Mouse (Mus musculus) forebrain, embryonic 13.5 days (tissue): Measurements from ENCODE around the gene Rnd3. TPM values are rescaled to one million over a fixed set of nuclear protein-coding genes. Genes with fewer than 3 reads are reported as not detected.

ENCODE experiments used
- ATAC-seq: fragments of 200-750 bp; cut with Nextera tagmentation; 2 replicates; pipeline ENCODE4 v1.8.0; 2017
- H3K27ac ChIP-seq: fragments of 300-500 bp; sonication (generic); 2 replicates; pipeline ENCODE4 v1.5.1; 2015; ENCODE audit warnings: inconsistent platforms, mild to moderate bottlenecking, moderate library complexity
- H3K27me3 ChIP-seq: fragments of 300-500 bp; sonication (generic); 2 replicates; pipeline ENCODE4 v1.6.1; 2015; ENCODE audit warnings: mild to moderate bottlenecking, inconsistent platforms
- H3K36me3 ChIP-seq: fragments of 300-500 bp; sonication (generic); 2 replicates; pipeline ENCODE4 v1.6.1; 2015; ENCODE audit warnings: mild to moderate bottlenecking, inconsistent platforms; ENCODE audit not compliant: poor library complexity, severe bottlenecking
- H3K4me1 ChIP-seq: fragments of 300-500 bp; sonication (generic); 2 replicates; pipeline ENCODE4 v1.6.1; 2015; ENCODE audit warnings: inconsistent platforms
- H3K4me2 ChIP-seq: fragments of 300-500 bp; sonication (generic); 2 replicates; pipeline ENCODE4 v1.6.1; 2015; ENCODE audit warnings: inconsistent platforms, mild to moderate bottlenecking, moderate library complexity
- H3K4me3 ChIP-seq: fragments of 300-500 bp; sonication (generic); 2 replicates; pipeline ENCODE4 v1.5.1; 2015; ENCODE audit warnings: mild to moderate bottlenecking, inconsistent platforms
- H3K9ac ChIP-seq: fragments of 300-500 bp; sonication (generic); 2 replicates; pipeline ENCODE4 v1.6.1; 2015; ENCODE audit warnings: mild to moderate bottlenecking, inconsistent platforms
- H3K9me3 ChIP-seq: fragments of 300-500 bp; sonication (generic); replicated peaks from 2 replicates; pipeline ENCODE4 v1.6.1; 2016; ENCODE audit warnings: inconsistent platforms
- WGBS: fragments of 180-500 bp; shearing (Covaris S2); methylation state at CpG from one replicate; pipeline ENCODE4 v1.1.7; 2015; 5-methylcytosine and 5-hydroxymethylcytosine counted together
- polyA plus RNA-seq: library from polyadenylated mRNA; unstranded; fragments of >200 nt; fragmentation: Nextera tagmentation; extraction: Ambion mirVana; gene quantifications from 2 replicates; pipeline ENCODE4 v1.2.1, GENCODE M21; 2015

The Rnd3 gene
- polyA plus RNA-seq, 1 experiment from 2014 or later, result 199 TPM

GRCm38 (mm10) chr2:51146871-51147317 lies 2.0 kb downstream of the Rnd3 start:
- no peaks in the 10 kb centered on the region for H3K9me3 ChIP-seq
- peak overlapping the region; percentile 99 for H3K9ac ChIP-seq
- WGBS, result 0% methylated on average over 18 of the region's 18 CpGs

GRCm38 (mm10) chr2:51145838-51146470 lies 3.0 kb downstream of the Rnd3 start:
- H3K27me3 ChIP-seq, result no peaks in the 10 kb centered on the region
- H3K36me3 ChIP-seq, result peaks cover 14% of the 10 kb centered on the region
- H3K27ac ChIP-seq, result peak overlapping the region; percentile 94
- peak overlapping the region; percentile 99 for H3K9ac ChIP-seq
- 5% methylated on average over 7 of the region's 7 CpGs for WGBS
- peak overlapping the region; percentile 72 for H3K4me2 ChIP-seq
- peak overlapping the region; percentile 99 for H3K4me3 ChIP-seq
- ATAC-seq, result peak; percentile 13; the same call in 1 of the 2 replicates
- H3K4me1 ChIP-seq, result peaks cover 47% of the 10 kb centered on the region
- H3K9me3 ChIP-seq, result no peaks in the 10 kb centered on the region

More at GRCm38 (mm10) chr2:51146871-51147317, 2.0 kb downstream of the Rnd3 start:
- Histone ChIP-seq H3K4me1 (peaks cover 38% of the 10 kb centered on the region), H3K27me3 (no peaks in the 10 kb centered on the region), H3K4me2 (peak overlapping the region; percentile 72), H3K27ac (peak overlapping the region; percentile 94), H3K36me3 (peaks cover 14% of the 10 kb centered on the region), H3K4me3 (peak overlapping the region; percentile 99)
- peak; percentile 70 for ATAC-seq

DNA sequence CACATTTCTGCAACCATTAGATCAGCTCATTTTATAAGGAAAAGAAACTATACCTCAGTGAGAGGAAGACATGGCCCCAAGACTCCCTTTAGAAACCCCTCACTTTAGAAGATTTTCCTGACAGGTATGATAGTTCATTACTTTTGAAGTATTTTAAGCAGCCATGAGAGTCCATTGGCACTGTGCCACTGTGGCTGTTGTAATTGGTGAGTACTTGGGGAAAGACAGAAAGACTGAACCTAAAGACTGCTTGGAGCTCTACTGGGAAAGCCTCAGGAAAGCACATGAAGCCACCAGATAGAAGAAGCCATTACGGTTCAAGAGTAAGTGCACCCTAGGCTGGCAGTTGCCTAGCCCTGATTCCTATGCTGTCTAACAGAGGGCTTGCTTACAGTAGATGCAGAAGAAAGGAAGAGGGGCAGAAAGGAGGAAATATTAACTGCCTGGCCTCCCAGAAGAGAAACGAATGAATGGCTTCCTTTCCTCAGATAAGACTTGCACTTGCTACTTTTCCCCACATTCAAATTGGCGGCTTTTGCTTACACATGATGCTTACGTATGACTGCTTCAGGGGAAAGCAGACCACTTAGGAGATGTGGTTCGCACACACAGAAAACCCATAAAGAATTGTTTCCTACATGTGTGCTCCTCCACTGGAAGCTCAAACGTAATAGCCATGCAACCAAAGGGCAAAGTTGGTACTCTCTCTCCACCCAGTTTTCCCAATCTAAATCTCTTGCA lies 4.4 kb downstream of the Rnd3 start:
- no peaks in the 10 kb centered on the region for H3K27me3 ChIP-seq
- 33% methylated on average over 6 of the region's 6 CpGs for WGBS
- H3K27ac ChIP-seq, result no peak overlapping the region
- peak overlapping the region; percentile 66 for H3K9ac ChIP-seq
- H3K4me1 ChIP-seq, result peaks cover 61% of the 10 kb centered on the region
- H3K9me3 ChIP-seq, result no peaks in the 10 kb centered on the region
- H3K4me3 ChIP-seq, result peak overlapping the region; percentile 99
- peaks cover 14% of the 10 kb centered on the region for H3K36me3 ChIP-seq
- ATAC-seq, result no peak
- H3K4me2 ChIP-seq, result peak overlapping the region; percentile 72

DNA sequence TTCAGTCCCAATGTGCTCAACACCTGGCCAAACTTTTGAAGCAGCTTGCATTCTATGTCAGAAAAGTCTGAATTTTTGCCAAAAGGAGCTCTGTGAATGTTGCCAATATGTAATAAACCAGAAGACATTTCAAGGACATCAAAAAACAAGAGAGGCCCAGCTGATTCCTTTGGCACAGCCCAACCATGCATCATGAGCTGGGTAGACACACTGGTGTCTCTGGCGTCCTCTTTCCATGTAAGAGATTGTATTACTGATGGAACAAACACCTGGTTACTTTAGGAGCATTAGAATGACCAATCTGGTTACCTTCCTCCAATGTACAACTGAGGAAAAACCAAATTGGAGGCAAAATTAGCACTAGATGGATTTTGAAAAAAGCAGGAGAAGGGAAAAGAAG lies 6.5 kb downstream of the Rnd3 start:
- Histone ChIP-seq H3K4me2 (peak overlapping the region; percentile 62), H3K27ac (no peak overlapping the region), H3K36me3 (peaks cover 25% of the 10 kb centered on the region), H3K9me3 (no peaks in the 10 kb centered on the region), H3K4me1 (peaks cover 79% of the 10 kb centered on the region), H3K27me3 (no peaks in the 10 kb centered on the region), H3K9ac (peak overlapping the region; percentile 21; the same call in 1 of the 2 replicates), H3K4me3 (peak overlapping the region; percentile 10; the same call in 1 of the 2 replicates)
- WGBS, result 28% methylated on average over 1 of the region's 1 CpGs
- no peak for ATAC-seq

- peak overlapping the region; percentile 62 for H3K4me2 ChIP-seq
- H3K4me1 ChIP-seq, result peaks cover 85% of the 10 kb centered on the region
- peaks cover 36% of the 10 kb centered on the region for H3K36me3 ChIP-seq
- peak overlapping the region; percentile 65 for H3K27ac ChIP-seq
- H3K4me3 ChIP-seq, result peak overlapping the region; percentile 34
- 49% methylated on average over 3 of the region's 3 CpGs for WGBS
- peak overlapping the region; percentile 61 for H3K9ac ChIP-seq
- no peaks in the 10 kb centered on the region for H3K27me3 ChIP-seq
- no peak for ATAC-seq
- no peaks in the 10 kb centered on the region for H3K9me3 ChIP-seq
These were observed 7.6 kb downstream of the Rnd3 start for GRCm38 (mm10) chr2:51141345-51141744.

GRCm38 (mm10) chr2:51140486-51140885 lies 8.4 kb downstream of the Rnd3 start:
- H3K27ac ChIP-seq, result peak overlapping the region; percentile 65
- 0% methylated on average over 8 of the region's 8 CpGs for WGBS
- peaks cover 44% of the 10 kb centered on the region for H3K36me3 ChIP-seq
- H3K27me3 ChIP-seq, result no peaks in the 10 kb centered on the region
- H3K4me2 ChIP-seq, result peak overlapping the region; percentile 62
- H3K4me1 ChIP-seq, result peaks cover 82% of the 10 kb centered on the region
- H3K9ac ChIP-seq, result peak overlapping the region; percentile 61
- peak overlapping the region; percentile 34 for H3K4me3 ChIP-seq
- H3K9me3 ChIP-seq, result no peaks in the 10 kb centered on the region
- ATAC-seq, result peak; percentile 66

DNA sequence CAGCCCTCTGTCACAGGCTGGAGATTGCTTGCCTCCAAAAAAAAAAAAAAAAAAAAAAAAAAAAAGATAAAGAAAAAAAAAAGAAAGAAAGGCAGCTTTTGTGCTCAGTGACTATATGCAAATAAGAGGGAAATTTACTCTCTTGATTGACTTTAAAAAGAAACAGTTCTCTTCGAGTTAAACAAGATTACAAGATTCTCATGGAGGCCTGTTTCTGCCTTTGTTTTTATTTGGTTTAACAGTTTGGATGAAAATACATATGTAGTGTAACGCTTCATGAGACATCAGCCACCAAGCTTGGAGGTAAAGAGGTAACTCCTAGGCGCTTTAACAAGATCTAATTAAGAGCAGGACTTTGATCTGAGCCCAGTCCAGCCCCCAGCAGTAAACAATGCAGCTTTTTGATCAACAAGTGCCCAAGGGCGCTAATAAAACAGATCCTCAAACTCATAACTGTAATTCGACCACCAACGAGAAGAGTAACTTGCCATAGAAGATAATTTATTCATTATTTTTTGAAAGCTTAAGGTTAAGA lies 8.9 kb downstream of the Rnd3 start:
- Histone ChIP-seq H3K4me1 (peaks cover 78% of the 10 kb centered on the region), H3K9me3 (no peaks in the 10 kb centered on the region), H3K27ac (peak overlapping the region; percentile 76), H3K36me3 (peaks cover 48% of the 10 kb centered on the region), H3K4me3 (peak overlapping the region; percentile 34), H3K4me2 (peak overlapping the region; percentile 62), H3K9ac (0 out of 2 replicates have a peak overlapping the region, but pooled peaks have one; percentile 39), H3K27me3 (no peaks in the 10 kb centered on the region)
- ATAC-seq, result no peak
- WGBS, result 2% methylated on average over 6 of the region's 6 CpGs

DNA sequence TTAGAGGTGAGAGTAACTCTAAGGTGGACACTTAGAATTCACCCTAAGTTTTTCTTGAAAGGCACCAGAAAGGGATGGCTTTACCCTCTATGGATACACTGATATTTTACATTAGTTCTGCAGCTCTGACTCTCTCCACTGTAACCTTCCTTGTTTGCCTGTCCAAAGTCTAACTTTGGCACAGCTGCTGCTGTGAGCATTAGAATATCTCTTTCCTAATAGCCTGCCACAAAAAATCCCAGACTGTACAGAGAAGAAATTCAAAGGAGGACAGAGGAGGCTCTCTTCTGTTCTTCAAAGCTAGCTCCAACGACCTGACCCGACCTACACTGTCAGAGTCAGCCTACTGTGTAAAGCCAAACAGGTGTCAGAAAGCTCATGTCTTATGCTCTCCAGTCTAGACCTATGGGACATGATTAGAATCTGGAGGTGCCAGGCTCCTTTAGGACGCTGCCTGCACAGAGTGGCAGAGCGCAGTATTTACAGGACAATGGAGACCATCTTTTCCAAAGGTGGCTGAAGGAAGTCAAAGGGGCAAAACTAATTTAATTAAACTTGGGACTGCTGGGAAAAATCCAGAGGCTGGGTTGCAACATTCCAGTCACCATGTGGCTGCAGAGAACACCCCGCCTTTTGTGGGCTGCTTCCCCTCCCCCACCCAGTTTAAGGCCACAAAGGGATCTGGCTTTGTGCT lies 9.5 kb downstream of the Rnd3 start:
- Histone ChIP-seq H3K4me3 (no peak overlapping the region), H3K4me1 (peaks cover 72% of the 10 kb centered on the region), H3K36me3 (peaks cover 54% of the 10 kb centered on the region), H3K27ac (peak overlapping the region; percentile 76), H3K9ac (peak overlapping the region; percentile 39; the same call in 1 of the 2 replicates), H3K4me2 (peak overlapping the region; percentile 47), H3K27me3 (no peaks in the 10 kb centered on the region), H3K9me3 (no peaks in the 10 kb centered on the region)
- WGBS, result 6% methylated on average over 5 of the region's 5 CpGs
- peak; percentile 71 for ATAC-seq

- WGBS, result 65% methylated on average over 4 of the region's 4 CpGs
- H3K4me2 ChIP-seq, result no peak overlapping the region
These were observed 11.2 kb downstream of the Rnd3 start for GRCm38 (mm10) chr2:51137726-51138125.

DNA sequence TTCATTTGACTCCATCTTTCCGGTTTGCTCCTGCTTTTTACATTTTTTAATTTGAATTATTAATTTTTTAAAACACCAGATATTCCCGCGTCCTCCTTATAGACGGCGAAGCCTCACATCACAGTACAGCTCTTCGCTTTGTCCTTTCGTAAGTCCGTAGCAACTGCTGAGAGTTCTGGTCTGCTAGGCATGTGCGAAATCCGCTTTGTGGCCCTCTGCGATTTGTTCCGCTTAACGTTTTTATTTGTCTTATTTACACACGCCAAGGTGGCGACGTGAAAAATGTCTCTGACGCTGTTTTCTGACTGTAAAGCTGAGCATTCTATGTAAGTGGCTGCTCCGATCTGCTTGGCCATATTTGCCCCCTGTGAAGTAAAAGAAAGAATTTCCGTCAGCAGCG lies 16.7 kb downstream of the Rnd3 start:
- 96% methylated on average over 20 of the region's 20 CpGs for WGBS
- H3K27ac ChIP-seq, result no peak overlapping the region

More at GRCm38 (mm10) chr2:51137726-51138125, 11.2 kb downstream of the Rnd3 start:
- H3K4me1 ChIP-seq, result peaks cover 55% of the 10 kb centered on the region
- no peak overlapping the region for H3K4me3 ChIP-seq
- H3K27ac ChIP-seq, result no peak overlapping the region
- H3K27me3 ChIP-seq, result no peaks in the 10 kb centered on the region
- H3K9ac ChIP-seq, result no peak overlapping the region
- H3K9me3 ChIP-seq, result no peaks in the 10 kb centered on the region
- no peak for ATAC-seq
- peaks cover 62% of the 10 kb centered on the region for H3K36me3 ChIP-seq

GRCm38 (mm10) chr2:51128090-51128489 lies 20.8 kb downstream of the Rnd3 start:
- Histone ChIP-seq H3K4me1 (no peaks in the 10 kb centered on the region), H3K9me3 (no peaks in the 10 kb centered on the region; the same call in 1 of the 2 replicates), H3K27me3 (no peaks in the 10 kb centered on the region), H3K4me2 (no peak overlapping the region), H3K4me3 (no peak overlapping the region), H3K27ac (no peak overlapping the region), H3K9ac (no peak overlapping the region), H3K36me3 (peaks cover 38% of the 10 kb centered on the region)
- WGBS, result 75% methylated on average over 4 of the region's 4 CpGs
- ATAC-seq, result no peak

More for the DNA sequence above, 16.7 kb downstream of the Rnd3 start:
- Histone ChIP-seq H3K9ac (no peak overlapping the region), H3K27me3 (no peaks in the 10 kb centered on the region), H3K9me3 (no peaks in the 10 kb centered on the region), H3K4me1 (0 out of 2 replicates have a peak, but pooled peaks cover 4% of the 10 kb centered on the region), H3K4me3 (no peak overlapping the region), H3K36me3 (peaks cover 77% of the 10 kb centered on the region), H3K4me2 (no peak overlapping the region)
- no peak for ATAC-seq
